Mouse (Mus musculus) adrenal gland, adult (tissue): ENCODE results near the gene Rgs6.
A peak's percentile ranks its signal among the peaks of the same experiment; 100 is the strongest.

Experiments
- DNase-seq, 2 experiments: peaks; one replicate each; pipeline ENCODE4 v3.0.0; 2022 to 2023; ENCODE audit warnings: low spot score in 1 of 2; ENCODE audit not compliant: inconsistent age in 2 of 2

Gene Rgs6

GRCm38 (mm10) chr12:82647876-82648275 lies 59.8 kb downstream of the Rgs6 start:
- no peak for DNase-seq

DNA sequence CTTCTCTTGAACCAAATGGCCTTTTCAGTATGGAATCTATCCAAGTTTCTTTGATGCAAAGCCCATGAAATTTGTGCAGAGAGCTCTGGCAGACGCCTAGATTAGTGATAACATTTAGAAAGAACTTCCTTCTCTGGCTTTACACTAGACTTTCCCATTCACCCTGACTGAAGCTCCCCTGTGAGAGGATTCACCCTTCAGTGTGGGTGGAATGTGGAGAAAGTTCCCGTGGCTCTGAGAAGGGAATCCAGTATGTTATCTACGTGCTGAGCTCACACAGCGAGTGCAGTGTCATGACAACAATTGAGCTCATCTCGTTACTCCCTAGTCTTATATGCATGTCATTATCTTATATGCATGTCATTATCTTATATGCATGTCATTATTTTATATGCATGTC lies 61.9 kb downstream of the Rgs6 start:
- no peak for DNase-seq

DNA sequence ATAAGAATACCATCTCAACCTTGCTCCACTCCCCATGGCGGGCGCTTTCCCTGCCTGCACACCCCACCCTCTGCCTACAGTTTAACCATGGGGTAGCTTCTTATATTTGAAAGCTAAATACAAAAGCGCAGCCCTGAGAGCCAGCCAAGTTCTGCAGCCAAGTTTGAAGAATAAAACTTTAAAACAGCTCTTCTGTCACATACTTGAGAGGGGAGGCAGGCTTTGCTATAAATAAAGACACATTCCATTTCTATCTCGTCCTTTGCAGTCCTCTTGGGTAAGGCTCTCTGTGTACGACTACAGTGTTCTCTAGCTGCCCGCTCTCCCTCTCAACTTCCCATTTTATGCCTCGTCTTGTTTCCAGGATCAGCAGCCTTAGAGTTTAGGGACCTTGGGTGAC lies 76.5 kb downstream of the Rgs6 start:
- DNase-seq: peak in 1 of 2 experiments; percentile 23

DNA sequence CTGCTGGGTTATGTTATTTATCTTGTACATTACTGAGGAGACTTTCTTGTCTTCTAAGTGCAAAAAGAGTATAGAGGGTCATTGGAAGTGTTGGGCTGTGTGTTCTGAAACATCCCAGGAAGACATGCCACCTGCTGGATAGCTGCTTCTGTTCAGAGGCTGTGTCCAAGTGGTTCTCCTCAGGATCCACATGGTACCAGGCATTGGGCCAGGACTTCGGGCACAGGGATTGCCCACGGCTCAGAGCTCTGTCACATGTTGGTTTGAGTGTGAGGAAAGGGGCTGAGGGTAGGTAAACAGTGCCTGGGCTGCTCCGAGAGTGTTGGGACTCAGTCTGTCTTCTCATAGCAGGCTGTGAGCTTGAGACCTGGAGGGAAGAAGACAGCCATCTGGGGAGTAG lies 79.3 kb downstream of the Rgs6 start:
- no peak for DNase-seq

- DNase-seq: no peak
Observed at GRCm38 (mm10) chr12:82670201-82670737, 82.2 kb downstream of the Rgs6 start.

- no peak for DNase-seq
Observed at GRCm38 (mm10) chr12:82671591-82671990, 83.5 kb downstream of the Rgs6 start.

DNA sequence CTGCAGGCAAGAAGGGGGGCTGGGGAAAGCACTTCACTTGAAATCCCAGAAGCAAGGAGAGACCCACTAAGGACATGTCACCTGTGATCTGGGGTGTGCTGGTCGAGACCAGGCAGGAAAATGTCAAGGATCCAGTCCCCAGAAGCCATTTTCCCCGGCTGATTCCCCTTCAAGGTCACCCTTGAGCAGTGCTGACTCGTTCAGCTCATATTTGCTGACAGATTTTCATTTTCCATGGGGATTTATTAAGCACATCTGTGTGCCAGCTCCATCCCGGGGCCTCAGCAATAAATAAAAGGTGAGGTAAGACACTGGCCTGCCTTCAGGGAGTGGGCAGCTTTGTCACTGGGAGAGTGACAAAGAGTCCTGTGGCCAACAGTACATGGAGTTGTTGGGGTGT lies 87.0 kb downstream of the Rgs6 start:
- DNase-seq: peak; percentile 56 to 84

DNA sequence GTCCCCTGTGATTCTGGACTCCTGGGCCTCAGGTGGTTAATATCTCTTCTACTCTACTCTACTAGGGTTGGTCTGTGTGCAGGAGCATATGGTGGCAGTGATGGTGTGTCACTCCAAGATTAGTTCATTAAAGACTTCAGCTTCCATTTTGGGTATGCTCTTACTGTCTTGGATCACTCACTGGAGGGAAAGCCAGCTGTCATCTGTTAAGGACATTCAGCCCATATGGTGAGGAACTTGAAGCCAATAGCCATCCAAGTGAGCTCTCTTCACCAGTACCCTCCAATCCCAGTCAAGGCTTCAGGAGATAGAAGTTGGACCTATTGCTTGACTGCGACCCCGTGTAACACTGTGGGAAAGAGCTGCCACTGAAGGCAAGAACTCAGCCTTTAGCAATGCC lies 98.9 kb downstream of the Rgs6 start:
- no peak for DNase-seq

DNA sequence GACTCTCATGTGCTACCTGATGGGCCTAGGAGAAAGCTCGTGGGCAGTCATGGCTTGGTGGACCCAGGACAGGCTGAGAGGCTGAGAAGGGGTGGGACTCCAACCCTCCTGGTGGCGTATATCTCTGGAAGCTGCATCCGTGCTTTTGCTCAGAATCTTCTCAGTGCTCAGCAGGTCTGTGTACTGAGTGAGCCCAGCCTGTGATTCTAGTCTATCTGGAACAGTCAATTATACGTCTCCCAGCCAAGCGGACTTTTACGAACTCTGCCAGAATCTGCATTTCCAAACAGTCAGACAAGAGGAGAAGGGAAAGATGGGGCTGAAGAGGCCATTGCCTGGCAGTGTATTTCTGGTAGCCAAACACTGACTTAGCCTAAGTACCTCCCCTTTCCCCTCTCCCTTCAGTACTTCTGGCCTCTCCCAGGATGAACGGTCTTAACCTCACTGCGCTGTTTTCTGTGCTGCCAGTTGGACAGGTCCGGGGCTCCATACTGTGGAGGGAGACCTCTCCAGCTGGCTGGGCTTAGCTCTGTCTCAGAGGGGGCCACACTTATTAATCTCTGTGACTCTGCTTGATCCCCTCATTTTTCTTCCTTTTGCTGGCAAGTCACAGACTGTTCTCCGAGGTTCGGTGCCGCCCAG lies 110.9 kb downstream of the Rgs6 start:
- DNase-seq: no peak

DNA sequence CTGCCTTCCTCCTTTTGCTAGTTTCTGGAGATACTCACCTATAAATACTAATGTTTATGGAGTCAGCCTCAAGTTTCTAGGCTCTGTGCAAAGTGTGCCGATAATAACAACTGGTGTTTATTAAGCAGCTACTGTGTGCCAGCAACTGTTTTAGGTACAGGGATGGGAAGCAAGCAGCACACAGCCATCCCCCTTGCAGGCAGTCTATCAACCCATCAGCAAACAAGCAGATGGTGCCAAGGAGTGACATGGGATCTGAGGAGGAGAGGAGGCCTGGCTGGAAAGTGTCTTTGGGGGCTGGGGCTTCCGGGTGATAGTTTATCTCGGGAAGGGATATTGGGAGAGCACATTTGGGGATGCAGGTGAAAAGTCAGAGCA lies 111.4 kb downstream of the Rgs6 start:
- no peak for DNase-seq

GRCm38 (mm10) chr12:82700241-82700640 lies 112.1 kb downstream of the Rgs6 start:
- no peak for DNase-seq

GRCm38 (mm10) chr12:82700840-82701239 lies 112.7 kb downstream of the Rgs6 start:
- peak; percentile 41 to 84 for DNase-seq

GRCm38 (mm10) chr12:82701359-82701758 lies 113.3 kb downstream of the Rgs6 start:
- no peak for DNase-seq

DNA sequence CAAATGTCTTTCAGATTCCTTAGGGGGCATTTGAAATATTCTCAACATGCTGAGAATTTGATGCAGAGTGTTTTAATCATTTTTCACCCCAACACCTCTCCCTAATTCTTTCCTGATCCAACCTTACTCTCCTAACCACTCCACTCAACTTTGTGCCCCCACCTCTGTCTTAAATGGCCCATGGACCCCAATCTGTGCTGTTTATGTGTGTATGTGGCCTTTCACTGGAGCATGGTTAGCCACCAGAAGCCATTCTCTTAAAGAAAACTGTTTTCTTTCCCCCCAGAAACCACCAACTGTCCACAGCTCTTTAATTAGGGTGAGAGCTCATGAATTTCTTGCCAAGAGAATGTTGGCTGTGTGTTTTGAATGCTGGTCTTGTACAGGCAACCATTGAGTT lies 122.3 kb downstream of the Rgs6 start:
- DNase-seq: no peak

DNA sequence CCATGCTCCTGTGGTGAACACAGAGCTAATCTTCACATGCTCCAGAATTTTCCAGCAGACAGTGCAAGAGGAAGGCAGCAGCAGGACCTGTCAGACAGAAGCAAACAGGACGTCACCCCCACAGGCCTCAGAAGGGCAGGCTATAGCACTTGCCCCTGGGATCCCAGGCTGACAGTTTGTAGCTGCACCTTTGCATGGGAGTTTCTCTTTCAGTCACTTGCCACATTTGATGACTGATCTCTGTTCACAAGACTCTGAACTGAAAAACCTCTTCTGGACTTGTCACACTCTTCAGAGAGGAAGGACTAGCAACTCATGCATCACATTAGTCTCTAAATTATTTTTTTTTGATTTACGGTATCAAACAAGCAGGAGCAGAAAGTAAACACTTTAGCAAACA lies 126.2 kb downstream of the Rgs6 start:
- no peak for DNase-seq

- DNase-seq: no peak
Observed at GRCm38 (mm10) chr12:82723017-82723540, 135.0 kb downstream of the Rgs6 start.

DNA sequence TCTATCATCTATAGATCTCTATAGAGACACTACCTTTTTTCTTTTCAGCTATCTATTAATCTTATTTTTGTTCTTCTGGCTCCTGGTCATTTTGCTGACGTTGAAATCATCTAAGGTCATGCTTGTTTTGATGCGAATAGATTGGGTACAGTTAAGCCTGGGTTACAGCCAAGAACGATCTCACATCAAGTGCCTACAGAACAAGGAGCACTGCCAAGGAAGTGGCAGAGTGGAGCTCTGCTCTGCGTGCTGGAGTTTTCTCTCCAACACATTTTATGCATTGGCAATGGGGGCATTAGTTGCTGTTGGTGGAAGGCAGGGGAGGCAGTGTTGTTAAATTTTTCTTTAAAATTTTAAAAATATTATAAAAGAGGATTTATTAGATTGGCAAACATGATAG lies 138.2 kb downstream of the Rgs6 start:
- DNase-seq: peak in 1 of 2 experiments; percentile 7

- DNase-seq: no peak
Observed at GRCm38 (mm10) chr12:82731587-82731986, 143.5 kb downstream of the Rgs6 start.

- DNase-seq: no peak
Observed at GRCm38 (mm10) chr12:82742955-82743354, 154.9 kb downstream of the Rgs6 start.

GRCm38 (mm10) chr12:82744026-82744425 lies 155.9 kb downstream of the Rgs6 start:
- DNase-seq: no peak

GRCm38 (mm10) chr12:82744826-82745225 lies 156.7 kb downstream of the Rgs6 start:
- no peak for DNase-seq

DNA sequence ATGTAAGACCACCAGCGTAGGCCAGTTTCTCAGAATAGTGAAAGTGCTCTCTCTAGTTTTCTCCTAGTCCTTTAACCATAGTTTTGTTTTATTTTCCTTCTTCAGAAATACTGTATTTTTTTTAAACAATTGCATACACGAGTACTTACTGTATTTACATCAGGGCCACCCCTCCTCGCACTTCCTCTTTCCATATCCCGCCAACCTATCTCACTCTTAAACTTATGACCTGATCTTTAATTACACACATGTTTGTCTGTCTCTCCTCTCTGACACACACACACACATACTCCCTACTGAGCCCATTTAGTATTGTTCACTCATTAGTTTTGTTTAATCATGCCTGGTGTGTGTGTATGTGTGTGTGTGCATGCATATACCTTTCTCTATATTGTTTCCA lies 159.0 kb downstream of the Rgs6 start:
- DNase-seq: no peak

DNA sequence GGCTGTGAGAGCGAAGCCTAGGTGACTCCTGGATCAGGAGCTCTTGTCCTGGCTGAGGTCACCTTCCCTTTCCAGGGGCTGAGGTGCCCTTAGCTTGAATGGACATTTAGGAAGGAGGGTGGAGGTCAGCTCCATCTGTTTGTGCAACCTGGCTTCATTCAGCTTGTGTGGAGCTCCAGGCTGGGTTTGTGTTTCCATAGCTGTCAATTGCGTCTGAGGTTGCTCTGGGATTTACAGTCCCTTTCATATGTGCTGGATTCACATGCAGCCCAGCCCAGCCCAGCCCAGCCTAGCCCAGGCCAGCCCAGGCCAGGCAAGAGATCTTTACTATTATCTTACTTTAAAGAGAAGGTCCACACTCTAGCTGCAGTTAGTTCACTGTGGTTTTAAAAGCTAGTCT lies 163.8 kb downstream of the Rgs6 start:
- no peak for DNase-seq
